Mouse (Mus musculus): ENCODE results near the gene Eif5.
"Not testable (repeated sequence)": the region's sequence is repeated elsewhere in the genome, so short reads cannot be mapped to it uniquely, and the experiment has no call there.

Gene Eif5

DNA sequence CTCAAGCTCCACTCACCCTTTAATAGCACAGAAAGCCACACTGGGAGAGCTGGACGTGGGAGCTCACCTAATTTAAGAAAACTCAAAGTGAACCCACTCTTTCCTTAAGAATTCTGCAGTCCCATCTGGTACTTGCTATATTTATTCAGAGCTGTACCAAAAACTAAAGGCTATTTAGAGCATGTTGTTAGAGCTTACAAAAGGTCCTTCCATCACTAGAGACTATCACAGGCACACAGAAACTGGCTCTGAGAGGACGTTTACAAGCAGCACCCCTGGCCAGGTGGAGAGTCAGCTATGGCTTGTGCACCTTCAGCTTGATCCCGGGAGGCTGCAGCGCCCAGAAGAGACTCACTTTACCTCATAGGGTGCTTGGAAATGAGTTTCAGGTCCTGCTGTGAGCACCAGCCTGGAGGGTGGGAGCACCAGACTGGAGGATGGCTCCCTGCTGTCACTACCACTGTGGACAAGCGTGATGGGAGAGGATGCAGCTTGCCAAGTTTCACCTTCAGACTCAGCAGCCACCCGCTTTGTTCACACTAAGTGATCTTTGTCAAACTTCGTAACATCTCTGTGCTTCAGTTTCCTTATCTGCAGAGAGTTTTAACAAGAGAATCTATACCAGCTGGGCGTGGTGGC lies 10.1 kb upstream of the Eif5 start:
- DNase-seq = no peak

DNA sequence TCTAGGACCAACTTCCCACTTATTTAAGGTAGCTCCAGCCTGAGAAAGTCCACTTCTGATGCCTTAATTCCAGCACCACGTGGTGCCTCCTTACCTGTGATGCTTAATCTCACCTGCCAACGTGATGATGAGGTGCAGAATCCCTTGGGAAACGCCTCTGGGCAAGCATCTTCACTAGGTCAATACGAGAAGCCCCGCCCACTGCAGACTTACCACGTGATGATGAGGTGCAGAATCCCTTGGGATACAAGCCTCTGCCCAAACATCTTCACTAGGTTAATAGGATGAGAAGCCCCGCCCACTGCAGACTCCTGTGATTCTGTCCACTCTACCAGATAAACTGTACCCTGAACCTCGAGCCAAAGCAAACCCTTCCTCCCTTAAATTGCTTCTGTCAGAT lies 8.6 kb upstream of the Eif5 start:
- no peak for DNase-seq

DNA sequence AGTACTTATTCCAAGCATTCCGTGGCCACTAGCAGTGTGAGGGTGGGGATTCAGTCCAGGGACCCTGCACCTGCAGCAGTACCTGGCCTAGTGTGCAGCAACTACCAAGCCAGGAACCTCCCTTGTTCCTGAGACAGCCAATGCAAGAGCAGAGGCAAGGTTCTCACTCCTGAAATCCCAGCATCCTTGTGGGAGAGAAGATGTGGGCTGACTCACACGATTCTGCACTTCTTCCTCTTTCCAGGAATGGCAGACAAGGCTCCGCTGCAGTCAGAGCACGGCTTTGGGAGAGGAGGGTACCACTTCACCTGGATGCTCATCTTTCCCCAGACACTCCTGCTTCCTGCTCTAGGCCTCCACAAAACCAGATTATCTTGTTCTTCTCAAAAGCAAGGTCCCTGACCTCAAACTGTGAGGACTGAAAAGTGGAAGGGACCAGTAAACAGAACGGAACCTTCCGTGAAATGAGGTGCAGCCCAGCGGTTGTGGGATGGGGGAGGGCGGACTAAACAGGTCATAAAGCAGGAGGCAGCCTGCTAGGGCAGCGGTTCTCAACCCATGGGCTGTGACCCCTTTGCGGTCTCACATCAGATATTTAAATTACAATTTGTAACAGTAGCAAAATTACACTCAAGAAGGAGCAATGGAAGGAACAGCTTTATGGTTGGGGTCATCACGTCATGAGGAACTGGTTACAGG lies 4.6 kb upstream of the Eif5 start:
- no peak for DNase-seq

DNA sequence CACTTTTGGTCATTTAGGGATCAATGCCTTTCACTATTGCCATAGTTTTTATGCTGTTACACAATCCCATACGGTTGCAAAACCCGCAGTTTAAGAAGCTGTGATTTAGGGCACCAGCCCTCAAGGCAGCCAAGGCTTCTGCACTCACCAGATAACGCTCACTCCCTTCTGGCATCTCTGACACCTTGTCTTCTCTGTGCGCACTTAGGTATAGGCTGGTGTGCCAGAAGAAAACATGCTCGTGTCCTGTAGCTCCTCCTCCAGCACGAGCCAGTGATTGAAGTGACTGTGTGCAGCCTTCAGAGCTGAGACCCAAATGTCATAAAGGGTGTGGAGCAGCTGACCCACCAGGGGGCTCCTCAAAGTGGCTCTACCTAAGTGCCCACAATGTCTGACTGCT lies 2.5 kb upstream of the Eif5 start:
- no peak for DNase-seq

DNA sequence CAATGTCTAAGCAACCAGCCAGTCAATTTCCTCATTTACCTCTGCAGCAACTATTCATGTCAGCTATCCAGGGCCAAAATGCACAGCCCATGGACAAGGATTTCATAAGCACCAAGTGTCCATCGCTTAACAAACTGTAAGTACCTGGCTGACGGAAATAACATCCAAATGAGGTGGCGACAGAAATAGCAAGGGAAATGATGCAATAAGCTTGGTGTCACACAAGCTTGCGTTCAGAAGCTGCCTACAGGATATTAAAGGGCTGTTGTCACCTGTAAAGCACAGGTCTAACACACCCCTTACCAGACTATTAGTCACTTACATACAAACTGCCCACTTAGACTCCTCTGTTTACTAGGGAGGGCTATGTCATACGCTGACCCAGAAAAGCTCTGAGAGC lies 2.1 kb upstream of the Eif5 start:
- no peak for DNase-seq

DNA sequence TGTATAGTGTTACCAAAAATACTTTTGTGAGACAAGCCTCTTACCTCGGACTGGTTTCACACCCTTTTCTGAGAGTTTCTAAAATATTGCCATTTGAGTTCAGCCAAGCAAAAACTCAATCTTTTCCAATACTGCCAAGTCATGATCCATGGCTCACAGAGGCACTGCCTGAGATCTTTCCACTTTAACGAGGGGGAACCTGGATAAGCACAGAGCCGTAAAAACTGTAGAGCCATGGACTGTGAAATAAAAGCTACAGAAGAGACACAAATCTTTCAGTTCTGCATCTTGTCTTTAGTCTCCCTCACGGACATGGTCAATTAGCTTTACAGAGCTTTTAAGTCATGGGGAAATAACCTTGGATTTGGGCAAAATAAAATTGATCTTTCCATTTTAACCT lies 1.1 kb upstream of the Eif5 start:
- no peak for DNase-seq

DNA sequence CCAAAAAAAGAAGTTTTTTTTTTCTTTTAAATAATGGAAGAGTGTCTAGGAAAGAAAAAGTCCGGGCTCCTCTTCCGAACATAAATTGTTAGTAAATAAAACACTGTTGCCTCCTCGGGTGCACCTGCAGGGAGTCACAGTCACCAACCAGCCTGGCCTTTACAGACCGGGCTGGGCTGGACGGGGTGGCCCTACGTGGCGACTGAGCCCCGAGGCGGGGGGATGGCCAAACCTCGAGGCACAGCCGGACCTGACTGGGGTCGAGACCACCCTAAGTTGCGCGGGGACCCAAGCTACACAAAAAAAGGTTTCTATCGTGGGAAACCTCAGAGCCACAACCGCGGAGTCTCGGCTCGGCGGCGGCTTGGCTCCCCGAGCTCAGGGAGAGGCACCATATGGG lies 475 bp upstream of the Eif5 start:
- no peak for DNase-seq

DNA sequence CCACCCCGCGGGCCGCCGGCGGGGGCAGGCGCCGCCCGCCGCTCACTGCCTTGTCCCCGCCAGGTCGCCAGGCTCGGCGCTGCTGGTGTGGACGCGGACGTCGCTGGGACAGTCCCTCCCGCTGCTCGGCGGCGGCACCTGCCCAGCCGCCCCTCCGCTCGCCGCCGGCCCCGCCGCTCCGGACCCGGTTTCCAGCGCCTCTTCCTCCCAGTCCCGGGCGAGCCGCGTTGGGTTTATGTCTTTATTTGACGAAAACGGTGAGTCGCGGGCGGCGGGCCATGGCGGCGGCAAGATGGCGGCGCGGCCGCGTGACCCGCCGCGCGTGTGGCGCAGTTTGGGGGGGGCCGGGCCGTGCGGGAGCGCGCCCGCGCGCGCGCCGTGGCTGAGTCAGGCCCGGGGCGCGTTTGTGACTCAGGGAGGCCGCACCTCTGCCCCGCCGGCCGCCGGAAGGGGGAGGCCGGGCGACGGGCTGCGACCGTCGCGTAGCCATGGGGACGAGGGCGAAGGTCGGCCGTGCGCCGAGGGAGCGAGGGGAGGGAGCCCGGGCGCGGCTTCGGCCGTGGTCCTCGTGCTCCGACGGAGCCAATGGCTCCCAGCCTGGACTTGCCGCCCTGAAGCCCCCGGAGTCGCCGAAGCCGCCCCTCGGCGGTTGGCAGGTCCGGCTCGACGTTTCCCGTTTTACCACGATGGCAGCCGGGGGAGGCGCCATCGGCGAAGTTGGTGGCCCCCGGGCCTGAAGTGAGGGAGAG lies 650 bp downstream of the Eif5 start:
- peak; percentile 82 for DNase-seq

DNA sequence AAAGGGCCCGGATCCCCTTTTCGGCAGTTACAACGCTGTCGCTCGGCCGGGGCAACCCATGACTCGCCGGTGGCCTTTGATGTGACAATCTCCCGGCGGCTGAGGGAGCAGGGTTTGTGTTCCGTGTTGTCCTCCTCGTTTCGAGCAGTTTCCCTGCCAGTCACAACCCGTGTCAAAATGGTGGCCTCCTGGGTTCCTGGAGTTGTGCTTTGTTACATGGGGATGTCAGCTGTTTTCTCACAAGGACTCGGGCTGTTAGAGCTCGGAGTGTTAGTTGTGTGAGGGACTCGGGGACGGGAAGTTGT lies 1.2 kb downstream of the Eif5 start:
- DNase-seq = no peak

DNA sequence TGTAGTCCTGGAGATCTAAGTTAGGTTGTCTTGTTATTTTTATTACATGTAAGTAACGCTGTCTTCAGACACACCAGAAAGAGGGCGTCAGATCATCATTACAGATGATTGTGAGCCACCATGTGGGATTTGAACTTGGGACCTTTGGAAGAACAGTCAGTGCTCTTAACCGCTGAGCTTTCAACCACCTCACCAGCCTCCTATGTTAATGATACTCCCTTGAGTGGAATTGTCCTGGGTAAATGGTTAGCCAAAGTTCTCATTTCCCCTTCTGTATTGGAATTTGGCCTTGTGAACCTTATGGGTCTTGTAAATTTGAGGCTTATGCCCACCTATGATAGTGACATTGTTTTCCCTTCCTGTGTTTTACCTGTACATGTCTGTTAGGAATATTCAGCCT lies 9.3 kb downstream of the Eif5 start:
- no peak for DNase-seq

DNA sequence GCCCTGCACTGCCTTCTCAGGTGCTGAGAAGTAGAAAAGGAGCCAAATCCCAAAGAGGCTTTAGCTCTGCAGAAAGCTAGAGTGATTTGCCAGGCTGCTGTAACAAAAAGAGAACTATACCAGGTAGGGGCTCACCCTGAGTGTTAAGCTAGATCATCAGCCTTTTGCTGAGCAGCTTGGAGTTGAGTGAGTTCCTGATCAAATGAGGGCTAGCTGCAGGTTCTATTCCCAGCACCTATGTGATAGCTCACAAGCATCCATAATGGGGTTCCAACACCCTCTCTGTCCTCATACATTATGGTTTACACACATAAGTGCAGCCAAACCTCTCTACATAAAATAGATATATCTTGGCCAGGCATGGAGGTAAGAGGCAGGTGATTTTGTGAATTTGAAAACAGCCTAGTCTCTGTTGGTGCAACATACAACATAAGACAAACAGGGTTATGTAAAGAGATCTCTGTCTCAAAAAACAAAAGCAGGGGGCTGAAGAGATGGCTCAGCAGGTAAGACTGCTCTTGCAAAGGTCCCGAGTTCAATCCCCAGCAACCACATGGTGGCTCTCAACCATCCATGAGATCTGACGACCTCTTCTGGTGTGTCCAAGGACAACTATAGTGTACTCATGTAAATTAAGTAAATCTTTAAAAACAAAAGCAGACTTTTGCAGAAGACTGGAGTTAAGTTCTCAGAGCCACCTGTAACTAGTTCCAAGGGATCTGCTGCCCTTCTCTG lies 10.9 kb downstream of the Eif5 start:
- DNase-seq = no peak

DNA sequence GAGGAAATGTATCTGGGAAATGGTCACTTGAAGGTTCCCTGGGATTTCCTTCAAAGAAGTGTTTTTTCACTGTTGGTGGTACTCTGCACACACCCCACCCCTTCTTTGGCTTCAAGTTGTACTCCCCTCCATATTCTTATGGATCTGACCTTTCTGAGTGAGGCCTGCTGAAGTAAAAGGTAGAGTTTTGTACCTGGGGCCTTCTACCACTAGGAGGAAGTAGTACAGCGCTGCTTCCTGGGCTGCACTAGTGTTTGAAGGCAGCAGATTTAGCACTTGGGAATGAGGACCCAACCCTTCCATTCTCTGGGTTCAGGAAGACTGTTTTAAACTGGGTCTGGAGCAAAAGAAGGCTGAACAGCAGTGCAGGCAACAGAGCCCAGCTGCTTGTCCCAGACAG lies 12.9 kb downstream of the Eif5 start:
- DNase-seq = no peak

DNA sequence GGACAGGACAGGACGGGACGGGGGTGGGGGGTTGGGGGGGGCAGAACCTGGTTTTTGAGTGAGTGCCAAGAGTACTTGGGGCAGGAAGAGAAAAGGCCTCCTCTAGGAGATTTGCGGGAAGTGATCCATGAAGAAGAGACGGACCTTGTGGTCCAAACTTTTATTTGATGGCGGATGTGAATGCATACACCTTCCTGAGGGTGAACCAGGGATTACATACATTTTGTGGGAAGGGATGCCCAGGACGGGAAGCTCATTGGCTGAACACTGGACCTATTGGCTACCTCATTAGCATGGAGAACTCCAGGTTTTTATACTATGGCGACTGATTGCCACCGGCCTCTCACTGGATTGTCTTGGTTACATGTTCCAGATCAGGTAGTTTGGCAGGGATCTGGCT lies 14.5 kb downstream of the Eif5 start:
- DNase-seq = no peak

DNA sequence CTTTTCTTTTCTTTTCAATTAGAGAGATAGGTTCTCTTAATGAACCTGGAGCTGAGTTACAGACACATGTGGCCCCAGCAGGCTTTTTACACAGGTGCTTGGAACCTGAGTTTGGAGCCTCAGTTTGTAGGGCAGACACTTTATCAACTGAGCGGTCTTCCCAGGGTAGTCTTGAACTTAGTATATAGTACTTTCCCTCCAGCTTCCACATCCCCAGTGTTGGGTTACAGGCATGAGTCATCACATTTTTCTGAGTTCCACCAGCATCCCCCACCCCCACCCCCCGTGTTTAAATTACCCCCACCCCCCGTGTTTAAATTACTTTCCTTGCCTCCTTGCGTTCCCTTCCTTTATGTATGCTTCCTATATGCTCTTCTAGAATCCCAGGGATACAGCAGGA lies 17.5 kb downstream of the Eif5 start:
- no peak for DNase-seq

DNA sequence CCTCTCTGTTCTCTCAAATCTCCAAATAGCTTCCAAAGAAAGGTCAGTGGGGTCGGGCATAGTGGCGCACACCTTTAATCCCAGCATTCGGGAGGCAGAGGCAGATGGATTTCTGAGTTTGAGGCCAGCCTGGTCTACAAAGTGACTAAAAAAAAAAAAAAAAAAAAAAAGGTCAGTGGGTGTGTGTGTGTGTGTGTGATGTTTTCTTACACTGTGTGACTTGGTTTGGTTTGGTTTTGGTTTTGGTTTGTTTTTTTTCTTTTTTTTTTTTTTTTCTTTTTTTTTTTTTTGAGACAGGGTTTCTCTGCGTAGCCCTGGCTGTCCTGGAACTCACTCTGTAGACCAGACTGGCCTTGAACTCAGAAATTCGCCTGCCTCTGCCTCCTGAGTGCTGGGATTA lies 18.1 kb downstream of the Eif5 start:
- DNase-seq = not testable (repeated sequence)

DNA sequence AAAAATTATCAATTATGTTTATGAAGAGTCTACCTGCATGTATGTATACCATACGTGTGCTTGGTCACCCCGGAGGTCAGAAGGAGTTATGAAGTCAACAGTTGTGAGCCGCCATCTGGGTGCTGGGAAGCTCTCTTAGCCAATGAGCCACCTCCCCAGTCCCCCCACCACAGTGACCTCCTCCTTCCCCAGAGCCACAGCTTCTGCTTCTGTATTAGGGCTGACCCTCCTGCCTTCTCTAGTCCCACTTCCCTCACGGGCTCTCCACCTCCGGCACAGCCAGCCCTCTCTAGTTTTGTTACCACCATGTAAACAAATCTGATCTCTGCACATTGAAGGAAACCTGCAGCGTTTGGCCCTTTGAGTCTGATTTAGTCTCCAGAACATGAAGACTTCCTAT lies 19.7 kb downstream of the Eif5 start:
- no peak for DNase-seq

DNA sequence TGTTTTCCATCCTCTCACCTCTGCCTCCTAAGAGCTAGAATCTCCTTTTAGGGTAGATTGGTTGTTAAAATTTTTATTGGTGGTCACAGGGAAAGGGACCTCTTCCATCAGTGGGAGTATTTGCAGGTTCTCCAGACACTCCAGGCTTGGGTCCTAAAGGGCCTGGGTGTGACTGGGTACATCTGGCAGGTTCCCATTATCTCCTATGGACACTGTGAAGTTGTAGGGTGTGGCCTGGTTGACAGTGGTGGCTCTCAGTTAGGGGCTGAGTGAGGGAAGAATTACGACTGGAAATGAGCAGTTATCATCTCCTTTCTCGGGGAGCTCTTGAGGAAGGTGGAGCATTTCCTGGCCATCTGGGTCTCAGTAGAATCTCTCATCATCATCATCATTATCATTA lies 20.8 kb downstream of the Eif5 start:
- no peak for DNase-seq

DNA sequence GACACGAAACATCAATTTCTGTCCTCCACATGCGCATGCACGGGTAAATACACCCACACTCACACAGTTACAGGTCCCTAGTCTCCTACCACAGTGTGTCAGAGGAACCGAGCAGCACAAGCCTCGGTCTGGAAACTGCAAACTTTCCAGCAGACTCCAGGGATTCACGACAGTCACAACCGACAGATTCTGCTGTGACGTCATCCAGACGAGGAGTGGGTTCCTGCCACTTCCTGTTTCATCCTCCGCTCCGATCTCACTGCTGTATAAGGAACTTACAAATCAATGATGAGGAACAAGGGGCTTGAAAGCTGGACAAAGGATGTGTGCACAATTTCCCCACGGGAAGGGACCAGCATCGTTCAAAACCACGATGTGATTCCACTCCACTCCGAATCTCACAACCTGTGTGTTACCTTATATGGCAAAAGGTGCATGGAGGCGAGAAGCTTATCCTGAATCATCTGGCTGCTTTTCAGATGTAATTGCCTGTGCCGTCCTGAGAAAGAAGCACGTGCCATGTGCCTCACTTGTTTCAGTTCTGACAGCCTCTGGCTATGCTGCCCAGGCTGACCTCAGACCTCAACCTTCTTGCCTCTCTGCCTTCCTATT lies 21.9 kb downstream of the Eif5 start:
- no peak for DNase-seq

DNA sequence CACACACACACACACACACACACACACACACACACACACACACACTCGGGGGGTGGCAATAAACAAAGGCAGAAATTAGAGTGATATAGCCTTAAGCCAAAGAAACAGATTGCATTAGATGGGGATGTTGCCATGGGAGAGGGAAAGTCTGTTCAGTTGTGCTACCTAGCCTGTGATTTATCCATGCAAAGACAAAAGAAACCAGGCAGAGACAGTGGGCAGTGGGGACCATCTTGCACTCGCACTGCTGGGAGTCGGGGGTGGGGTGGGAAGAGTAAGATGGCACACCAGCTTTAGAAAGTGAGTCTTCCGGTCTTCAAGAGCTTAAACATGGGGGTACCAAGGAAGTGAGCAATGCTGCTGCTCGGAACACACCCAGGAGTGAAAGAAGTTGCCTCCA lies 22.5 kb downstream of the Eif5 start:
- no peak for DNase-seq

DNA sequence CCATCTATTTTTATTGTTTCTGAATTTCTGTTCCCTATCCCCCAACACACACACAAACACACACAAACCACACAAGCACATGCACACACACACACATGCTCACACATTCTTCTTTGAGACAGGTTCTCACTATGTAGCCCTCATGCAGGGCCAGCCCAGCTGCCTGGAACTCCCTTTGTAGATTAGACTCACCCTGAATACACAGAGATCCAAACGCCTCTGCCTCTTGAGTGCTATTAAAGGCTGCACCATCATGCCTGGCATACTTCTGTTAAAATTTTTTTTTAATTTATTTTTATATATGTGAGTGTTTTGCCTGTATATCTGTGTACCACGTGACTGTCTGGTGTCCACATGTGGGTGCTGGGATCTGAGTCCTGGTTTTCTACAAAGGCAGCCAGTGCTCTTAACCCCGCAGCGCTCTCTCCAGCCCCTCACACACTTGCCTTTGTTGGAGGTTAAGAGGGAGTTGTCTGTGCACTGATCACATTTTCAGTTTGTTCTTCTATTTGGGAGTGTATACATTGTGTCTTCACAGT lies 24.5 kb downstream of the Eif5 start:
- no peak for DNase-seq

DNA sequence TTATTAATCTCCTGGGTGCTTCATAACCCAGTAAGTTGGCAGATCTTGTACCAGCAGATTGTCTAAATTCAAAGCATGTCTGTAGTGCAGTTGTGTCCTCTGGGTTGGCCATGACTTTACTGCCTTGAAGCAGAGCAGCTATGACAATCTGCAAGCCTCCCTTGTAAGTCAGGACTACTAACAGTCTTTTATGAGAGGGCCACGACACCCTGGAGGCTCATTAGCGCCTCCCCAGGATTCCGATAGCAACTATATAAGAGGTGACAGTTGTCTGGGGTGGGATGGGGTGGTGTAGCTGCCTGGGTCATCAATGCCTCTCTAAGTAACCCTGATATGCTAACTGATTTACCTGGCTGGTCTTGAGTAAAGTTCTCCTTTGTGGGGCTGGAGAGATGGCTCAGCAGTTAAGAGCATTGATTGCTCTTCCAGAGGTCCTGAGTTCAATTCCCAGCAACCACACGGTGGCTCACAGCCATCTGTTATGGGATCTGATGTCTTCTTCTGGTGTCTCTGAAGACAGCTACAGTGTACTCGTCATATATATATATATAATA lies 25.3 kb downstream of the Eif5 start:
- no peak for DNase-seq

DNA sequence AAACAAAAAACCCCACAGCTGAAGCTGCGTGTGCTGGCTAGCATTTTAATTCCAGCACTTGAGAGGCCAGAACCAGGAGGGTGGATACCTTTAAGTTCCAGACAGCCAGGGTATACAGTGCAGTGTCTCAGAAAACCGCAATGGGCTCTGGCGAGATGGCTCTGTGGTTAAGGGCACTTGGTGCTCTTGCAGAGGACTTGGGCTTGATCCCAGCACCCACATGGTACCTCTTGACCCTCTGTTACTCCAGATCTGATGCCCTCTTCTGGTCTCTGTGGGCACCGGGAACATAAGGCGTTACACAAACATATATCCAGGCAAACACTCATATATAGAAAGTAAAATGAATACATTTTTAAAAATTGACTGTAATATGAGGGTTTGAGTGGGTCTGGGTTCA lies 27.5 kb downstream of the Eif5 start:
- DNase-seq = no peak

DNA sequence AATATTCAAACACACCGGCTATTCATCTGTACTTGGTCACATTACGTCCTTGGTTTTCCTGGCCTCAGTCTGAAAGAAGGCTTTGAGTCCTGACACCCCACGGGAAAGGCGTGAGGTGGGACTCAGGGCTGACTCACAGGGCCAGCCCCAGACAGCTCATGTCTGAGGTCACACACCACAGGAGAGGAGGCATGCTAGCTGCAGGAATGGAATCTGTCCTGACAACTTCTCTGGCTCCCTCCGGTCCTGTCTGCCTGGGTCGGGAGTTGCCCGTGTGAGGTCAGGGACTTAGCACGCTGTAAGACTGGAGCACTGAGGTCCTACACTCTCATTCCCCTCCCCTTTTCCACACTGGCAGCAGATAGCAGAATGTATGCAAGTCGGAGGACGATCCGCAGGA lies 31.0 kb downstream of the Eif5 start:
- DNase-seq = no peak

All from cerebellum, adult 8-10 months (tissue).